Mouse (Mus musculus) myocyte (in vitro differentiated cells): ENCODE results near the gene Larp1b. TPM values are rescaled to one million over a fixed set of nuclear protein-coding genes. Genes with fewer than 3 reads are reported as not detected.

Source experiments
- H3K27me3 ChIP-seq: one replicate; pipeline ENCODE4 v1.6.1; 2011; ENCODE audit not compliant: control insufficient read depth, insufficient read depth, insufficient read length
- H3K36me3 ChIP-seq: one replicate; pipeline ENCODE4 v1.6.1; 2011; ENCODE audit not compliant: control insufficient read depth, insufficient read depth
- H3K4me2 ChIP-seq: one replicate; pipeline ENCODE4 v1.6.1; 2011; ENCODE audit warnings: low read depth, control low read depth
- H3K4me3 ChIP-seq: one replicate; pipeline ENCODE4 v1.5.1; 2011; ENCODE audit warnings: mild to moderate bottlenecking, control low read depth, moderate library complexity
- H3K79me2 ChIP-seq: one replicate; pipeline ENCODE4 v1.6.1; 2011; ENCODE audit not compliant: control insufficient read depth, insufficient read depth
- H3ac ChIP-seq: one replicate; pipeline ENCODE4 v1.6.1; 2011; ENCODE audit not compliant: control insufficient read depth, insufficient read length
- CEBPB ChIP-seq: IDR thresholded peaks from 2 replicates; pipeline ENCODE4 v1.6.1; 2011; ENCODE audit warnings: mild to moderate bottlenecking, moderate library complexity; ENCODE audit not compliant: poor library complexity, insufficient read depth, severe bottlenecking
- E2F4 ChIP-seq: IDR thresholded peaks from one replicate; pipeline ENCODE4 v1.6.1; 2011; ENCODE audit warnings: mild to moderate bottlenecking, control low read depth, moderate library complexity; ENCODE audit not compliant: insufficient read depth
- MAX ChIP-seq: IDR thresholded peaks from one replicate; pipeline ENCODE4 v1.6.1; 2011; ENCODE audit warnings: low read depth, mild to moderate bottlenecking, control low read depth
- MYOD1 ChIP-seq, 3 experiments: IDR thresholded peaks; one replicate each; pipeline ENCODE4 v1.6.1; 2011; ENCODE audit warnings: control low read depth in 2 of 3, low read depth in 2 of 3, mild to moderate bottlenecking in 2 of 3, moderate library complexity in 1 of 3; ENCODE audit not compliant: insufficient read length in 2 of 3, control insufficient read depth in 1 of 3
- MYOG ChIP-seq, 3 experiments: IDR thresholded peaks; one replicate each; pipeline ENCODE4 v1.6.1; 2011; ENCODE audit warnings: control low read depth in 2 of 3, low read depth in 2 of 3, mild to moderate bottlenecking in 2 of 3; ENCODE audit not compliant: insufficient read length in 2 of 3, control insufficient read depth in 1 of 3, insufficient read depth in 1 of 3
- POLR2A ChIP-seq: IDR thresholded peaks from one replicate; pipeline ENCODE4 v1.6.1; 2011; ENCODE audit warnings: low read depth, mild to moderate bottlenecking, control low read depth, moderate library complexity; ENCODE audit not compliant: insufficient read length
- POLR2AphosphoS2 ChIP-seq: IDR thresholded peaks from one replicate; pipeline ENCODE4 v1.6.1; 2011; ENCODE audit warnings: low read depth, control low read depth; ENCODE audit not compliant: insufficient read length
- REST ChIP-seq: IDR thresholded peaks from one replicate; pipeline ENCODE4 v1.6.1; 2011; ENCODE audit warnings: mild to moderate bottlenecking, control low read depth, moderate library complexity; ENCODE audit not compliant: insufficient read depth, insufficient read length
- SRF ChIP-seq: IDR thresholded peaks from one replicate; pipeline ENCODE4 v1.6.1; 2011; ENCODE audit warnings: low read depth; ENCODE audit not compliant: control insufficient read depth, insufficient read length
- TCF12 ChIP-seq: IDR thresholded peaks from one replicate; pipeline ENCODE4 v1.6.1; 2011; ENCODE audit warnings: mild to moderate bottlenecking, control low read depth; ENCODE audit not compliant: poor library complexity, insufficient read depth, severe bottlenecking
- TCF3 ChIP-seq: IDR thresholded peaks from one replicate; pipeline ENCODE4 v1.6.1; 2011; ENCODE audit warnings: low read depth, control low read depth; ENCODE audit not compliant: insufficient read length
- USF1 ChIP-seq: IDR thresholded peaks from one replicate; pipeline ENCODE4 v1.6.1; 2011; ENCODE audit warnings: low read depth, mild to moderate bottlenecking, control low read depth, moderate library complexity
- polyA plus RNA-seq: library from polyadenylated mRNA; unstranded; fragments of >200 nt; fragmentation: generic; extraction: Trizol; gene quantifications from one replicate; pipeline ENCODE4 v1.2.1, GENCODE M21; 2012; ENCODE audit warnings: missing spikeins

Gene Larp1b
- polyA plus RNA-seq, 1 experiment = 10.1 TPM

DNA sequence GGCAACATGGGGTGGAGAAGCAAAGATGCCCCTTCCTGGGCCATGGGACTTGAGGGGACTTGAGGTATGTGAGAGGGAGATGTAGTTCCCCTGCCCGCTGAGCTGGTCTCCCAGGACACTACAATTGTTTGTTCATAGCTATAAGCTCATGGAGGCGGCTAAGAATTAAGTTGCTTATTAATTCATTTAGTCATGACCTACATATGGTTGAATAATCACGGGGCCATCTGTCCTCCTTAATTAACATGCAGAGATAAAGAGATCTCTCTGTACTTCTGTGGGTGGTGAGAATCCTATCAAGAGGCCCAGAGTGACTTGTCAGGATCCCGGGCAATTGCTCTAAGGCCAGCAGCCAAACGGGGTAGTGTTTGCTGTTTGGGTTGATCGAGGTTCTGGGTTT is 98.2 kb downstream of the Larp1b start:
- H3K27me3 ChIP-seq = no peaks in the 10 kb centered on the region
- H3K36me3 ChIP-seq = no peaks in the 10 kb centered on the region
- H3ac ChIP-seq = no peak overlapping the region
- no peak overlapping the region for H3K4me2 ChIP-seq
- no peaks in the 10 kb centered on the region for H3K79me2 ChIP-seq
- no peak overlapping the region for H3K4me3 ChIP-seq
- no peak for TF ChIP-seq MAX
- TF ChIP-seq USF1 = no peak
- no peak for TF ChIP-seq TCF12
- no peak for TF ChIP-seq MYOG (IDR thresholded peaks at IDR 0.05; ENCODE audit: control insufficient read depth in 1 of 3, insufficient read depth in 1 of 3, insufficient read length in 2 of 3, low read depth in 2 of 3)
- no peak for TF ChIP-seq CEBPB
- no peak for TF ChIP-seq TCF3

DNA sequence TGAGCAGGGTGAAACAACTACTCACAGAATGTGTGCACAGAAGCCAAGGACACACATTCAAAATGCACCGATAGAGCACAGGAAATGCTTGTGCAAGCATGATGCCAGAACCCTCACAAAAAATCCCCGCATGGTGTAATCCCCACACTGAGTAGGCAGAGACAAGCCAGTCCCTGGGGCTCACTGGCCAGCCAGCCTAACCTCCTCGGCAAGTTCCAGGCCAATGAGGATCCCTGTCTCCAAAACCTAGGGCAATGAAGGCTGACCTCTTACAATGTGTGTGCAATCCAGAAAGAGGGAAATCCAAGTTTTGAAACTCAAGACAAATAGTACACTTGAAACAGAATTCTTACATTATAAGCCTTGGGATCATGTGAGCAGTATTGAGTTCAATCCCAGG is 103.7 kb downstream of the Larp1b start:
- Histone ChIP-seq H3K79me2 (no peaks in the 10 kb centered on the region), H3K36me3 (no peaks in the 10 kb centered on the region), H3K4me2 (no peak overlapping the region), H3K27me3 (no peaks in the 10 kb centered on the region), H3K4me3 (no peak overlapping the region), H3ac (no peak overlapping the region)
- no peak for TF ChIP-seq CEBPB

DNA sequence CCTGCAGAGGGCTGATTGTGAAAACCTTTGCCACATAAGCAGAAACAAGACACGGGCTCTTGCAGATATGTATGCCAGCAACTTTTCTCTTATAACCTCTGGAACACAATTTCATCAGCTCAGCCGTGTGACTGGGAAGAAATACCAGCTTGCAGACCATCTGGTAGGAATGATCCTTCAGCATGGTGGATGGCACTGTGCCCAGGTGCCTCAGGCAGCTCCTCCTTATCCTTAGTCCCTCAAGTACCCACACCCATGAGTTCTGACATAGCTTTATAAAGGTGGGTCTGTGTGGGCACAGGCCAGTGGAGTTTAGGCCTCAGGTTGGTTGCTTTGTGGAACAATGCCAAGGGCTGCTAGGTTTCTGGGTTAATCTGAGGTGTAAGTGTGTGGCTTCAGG is 108.8 kb downstream of the Larp1b start:
- H3K36me3 ChIP-seq = no peaks in the 10 kb centered on the region
- H3K4me3 ChIP-seq = no peak overlapping the region
- no peak overlapping the region for H3ac ChIP-seq
- H3K79me2 ChIP-seq = no peaks in the 10 kb centered on the region
- no peaks in the 10 kb centered on the region for H3K27me3 ChIP-seq
- no peak overlapping the region for H3K4me2 ChIP-seq
- no peak for TF ChIP-seq SRF
- no peak for TF ChIP-seq POLR2A
- TF ChIP-seq MAX = no peak
- TF ChIP-seq REST = no peak
- TF ChIP-seq USF1 = no peak
- no peak for TF ChIP-seq TCF3
- no peak for TF ChIP-seq POLR2AphosphoS2
- no peak for TF ChIP-seq MYOG (IDR thresholded peaks at IDR 0.05; ENCODE audit: control insufficient read depth in 1 of 3, insufficient read depth in 1 of 3, insufficient read length in 2 of 3, low read depth in 2 of 3)
- no peak for TF ChIP-seq E2F4

DNA sequence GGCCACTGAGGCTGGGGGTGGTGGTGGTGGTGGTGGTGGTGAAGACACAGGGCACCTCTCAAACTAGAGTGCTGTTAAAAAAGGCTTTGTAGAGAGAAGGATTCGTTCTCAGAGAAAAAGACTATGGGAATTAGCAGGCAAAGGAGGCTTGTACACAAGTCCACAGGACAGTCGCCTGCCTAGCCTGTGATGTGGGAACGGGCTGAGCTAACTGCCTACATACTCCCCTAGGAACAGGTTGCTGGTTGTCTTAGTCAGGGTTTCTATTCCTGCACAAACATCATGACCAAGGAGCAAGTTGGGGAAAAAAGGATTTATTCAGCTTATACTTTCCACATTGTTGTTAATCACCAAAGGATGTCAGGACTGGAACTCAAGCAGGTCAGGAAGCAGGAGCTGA is 109.6 kb downstream of the Larp1b start:
- Histone ChIP-seq H3K27me3 (no peaks in the 10 kb centered on the region), H3ac (no peak overlapping the region), H3K79me2 (no peaks in the 10 kb centered on the region), H3K4me3 (no peak overlapping the region), H3K36me3 (peaks cover 4% of the 10 kb centered on the region), H3K4me2 (no peak overlapping the region)
- TF ChIP-seq CEBPB (no peak), POLR2AphosphoS2 (no peak)

DNA sequence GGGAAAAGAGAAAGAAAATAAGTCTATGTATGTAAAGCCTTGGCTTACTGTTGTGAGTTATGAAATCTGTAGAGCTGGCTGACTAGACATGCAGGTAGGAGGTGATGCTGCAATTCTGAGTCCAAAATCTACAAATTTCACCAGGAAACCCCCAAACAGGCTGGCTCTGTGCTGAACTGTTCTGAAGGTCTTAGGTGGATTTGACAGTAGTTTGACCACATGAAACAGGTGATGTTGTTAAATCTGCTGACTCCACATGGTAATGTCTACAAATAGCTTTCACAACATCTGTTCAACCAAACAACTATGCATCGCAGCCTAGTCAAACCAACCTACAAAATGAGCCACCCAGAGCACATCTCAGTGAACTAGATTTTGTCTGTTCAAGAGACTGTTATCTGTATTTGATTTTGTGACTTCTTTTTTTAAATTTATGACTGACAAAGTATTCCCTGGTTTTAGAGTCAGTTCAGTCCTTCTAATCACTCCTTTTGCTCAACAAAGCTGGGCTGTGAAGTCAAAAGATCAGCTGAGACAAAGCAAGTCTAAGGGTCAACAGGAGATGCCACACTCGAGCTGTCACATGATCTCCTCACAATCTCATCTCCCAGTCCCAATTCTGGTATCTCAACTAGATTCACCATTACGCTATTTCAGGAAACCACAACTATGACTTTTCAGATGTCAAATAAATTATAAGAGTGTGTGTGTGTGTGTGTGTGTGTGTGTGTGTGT is 112.4 kb downstream of the Larp1b start:
- H3K4me2 ChIP-seq = peak overlapping the region; percentile 32
- H3K79me2 ChIP-seq = no peaks in the 10 kb centered on the region
- no peaks in the 10 kb centered on the region for H3K27me3 ChIP-seq
- no peak overlapping the region for H3ac ChIP-seq
- peaks cover 16% of the 10 kb centered on the region for H3K36me3 ChIP-seq
- TF ChIP-seq POLR2A = no peak
- no peak for TF ChIP-seq E2F4
- TF ChIP-seq POLR2AphosphoS2 = no peak
- TF ChIP-seq MYOD1 (IDR thresholded peaks at IDR 0.05; ENCODE audit: control insufficient read depth in 1 of 3, insufficient read length in 2 of 3, low read depth in 2 of 3) = peak; percentile 37 to 67 (median 39)
- TF ChIP-seq TCF3 = no peak
- no peak for TF ChIP-seq MYOG (IDR thresholded peaks at IDR 0.05; ENCODE audit: control insufficient read depth in 1 of 3, insufficient read depth in 1 of 3, insufficient read length in 2 of 3, low read depth in 2 of 3)
- TF ChIP-seq REST = no peak
- no peak overlapping the region for H3K4me3 ChIP-seq

DNA sequence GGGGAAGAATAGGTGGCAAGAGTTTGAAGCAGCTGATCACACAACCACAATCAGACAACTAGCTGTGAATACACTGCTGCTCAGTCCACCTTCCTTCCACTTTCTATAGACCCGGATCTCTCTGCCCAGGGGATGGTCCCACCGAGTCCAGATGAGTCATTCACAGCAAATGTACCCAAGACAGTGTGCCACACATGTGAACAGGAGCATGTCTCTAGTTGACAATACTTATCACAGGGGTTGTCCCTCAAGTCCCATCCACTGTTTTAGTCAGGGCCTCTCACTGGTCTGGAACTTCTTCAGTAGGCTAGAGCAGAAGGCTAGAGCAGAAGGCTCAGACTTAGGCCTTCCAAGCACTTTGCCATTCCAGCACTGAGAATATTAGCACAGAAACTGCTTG is 113.1 kb downstream of the Larp1b start:
- no peak overlapping the region for H3K4me3 ChIP-seq
- H3K27me3 ChIP-seq = no peaks in the 10 kb centered on the region
- no peak for TF ChIP-seq MAX
- TF ChIP-seq MYOD1 (IDR thresholded peaks at IDR 0.05; ENCODE audit: control insufficient read depth in 1 of 3, insufficient read length in 2 of 3, low read depth in 2 of 3) = no peak
- TF ChIP-seq REST = no peak
- TF ChIP-seq MYOG (IDR thresholded peaks at IDR 0.05; ENCODE audit: control insufficient read depth in 1 of 3, insufficient read depth in 1 of 3, insufficient read length in 2 of 3, low read depth in 2 of 3) = no peak
- TF ChIP-seq CEBPB = no peak
- no peak for TF ChIP-seq TCF12
- TF ChIP-seq SRF = no peak

More for the DNA sequence above, 113.1 kb downstream of the Larp1b start:
- no peaks in the 10 kb centered on the region for H3K79me2 ChIP-seq
- H3K36me3 ChIP-seq = peaks cover 19% of the 10 kb centered on the region
- no peak overlapping the region for H3K4me2 ChIP-seq
- H3ac ChIP-seq = no peak overlapping the region
